Mouse (Mus musculus): Measurements from ENCODE around the gene Galr2. TPM values are rescaled to one million over a fixed set of nuclear protein-coding genes. Genes with fewer than 3 reads are reported as not detected.

Galr2 gene
- total and polyA plus RNA-seq, 3 experiments: 0.38 TPM; not detected in 2

- peaks cover 45% of the 10 kb centered on the region for H3K36me3 ChIP-seq (replicated peaks)
- peaks cover 5% of the 10 kb centered on the region; the same call in 1 of the 2 replicates for H3K4me1 ChIP-seq (ENCODE audit: insufficient read depth, low read depth, low read length)
- DNase-seq (ENCODE audit: low spot score): no peak
- no peak for ATAC-seq (ENCODE audit: extremely low read depth, insufficient number of reproducible peaks, low FRiP score, poor library complexity, severe bottlenecking)
- TF ChIP-seq GATA1 (IDR thresholded peaks at IDR 0.05; ENCODE audit: borderline replicate concordance, low read length) (no peak), CTCF (IDR thresholded peaks at IDR 0.05; ENCODE audit: low read depth, low read length) (no peak), GATA2 (IDR thresholded peaks at IDR 0.05; ENCODE audit: borderline replicate concordance, low read depth, low read length) (no peak), POLR2AphosphoS5 (IDR thresholded peaks at IDR 0.05; ENCODE audit: insufficient replicate concordance, low read depth, low read length) (no peak), TAL1 (conservative IDR thresholded peaks at IDR 0.05; ENCODE audit: low read depth, low read length) (no peak)
- H3K9me3 ChIP-seq (replicated peaks): no peaks in the 10 kb centered on the region
- H3K27me3 ChIP-seq (ENCODE audit: insufficient read depth, low read length): peaks cover 23% of the 10 kb centered on the region
- H3K4me3 ChIP-seq (ENCODE audit: low read depth, low read length): no peak overlapping the region
Measured at GRCm38 (mm10) chr11:116241744-116242235, 38.9 kb upstream of the Galr2 start.

- TF ChIP-seq GATA1 (IDR thresholded peaks at IDR 0.05; ENCODE audit: borderline replicate concordance, low read length): no peak
- no peak for TF ChIP-seq CTCF (IDR thresholded peaks at IDR 0.05; ENCODE audit: low read depth, low read length)
- ATAC-seq (ENCODE audit: extremely low read depth, insufficient number of reproducible peaks, low FRiP score, poor library complexity, severe bottlenecking): no peak
- no peaks in the 10 kb centered on the region for H3K4me1 ChIP-seq (ENCODE audit: insufficient read depth, low read depth, low read length)
- no peak overlapping the region for H3K4me3 ChIP-seq (ENCODE audit: low read depth, low read length)
- peaks cover 73% of the 10 kb centered on the region for H3K36me3 ChIP-seq (replicated peaks)
- DNase-seq (ENCODE audit: low spot score): no peak
- peaks cover 4% of the 10 kb centered on the region for H3K27me3 ChIP-seq (ENCODE audit: insufficient read depth, low read length)
- H3K9me3 ChIP-seq (replicated peaks): no peaks in the 10 kb centered on the region
Measured at GRCm38 (mm10) chr11:116244580-116244979, 36.2 kb upstream of the Galr2 start.

GRCm38 (mm10) chr11:116245616-116246015 is 35.1 kb upstream of the Galr2 start:
- no peak overlapping the region for H3K4me3 ChIP-seq (ENCODE audit: low read depth, low read length)
- no peaks in the 10 kb centered on the region for H3K4me1 ChIP-seq (ENCODE audit: insufficient read depth, low read depth, low read length)
- H3K27me3 ChIP-seq (ENCODE audit: insufficient read depth, low read length): no peaks in the 10 kb centered on the region
- ATAC-seq (ENCODE audit: extremely low read depth, insufficient number of reproducible peaks, low FRiP score, poor library complexity, severe bottlenecking): no peak
- H3K36me3 ChIP-seq (replicated peaks): peaks cover 84% of the 10 kb centered on the region
- no peak for DNase-seq (ENCODE audit: low spot score)
- TF ChIP-seq GATA1 (IDR thresholded peaks at IDR 0.05; ENCODE audit: borderline replicate concordance, low read length): no peak
- no peak for TF ChIP-seq CTCF (IDR thresholded peaks at IDR 0.05; ENCODE audit: low read depth, low read length)
- no peak for TF ChIP-seq POLR2AphosphoS5 (IDR thresholded peaks at IDR 0.05; ENCODE audit: insufficient replicate concordance, low read depth, low read length)
- H3K9me3 ChIP-seq (replicated peaks): no peaks in the 10 kb centered on the region

DNA sequence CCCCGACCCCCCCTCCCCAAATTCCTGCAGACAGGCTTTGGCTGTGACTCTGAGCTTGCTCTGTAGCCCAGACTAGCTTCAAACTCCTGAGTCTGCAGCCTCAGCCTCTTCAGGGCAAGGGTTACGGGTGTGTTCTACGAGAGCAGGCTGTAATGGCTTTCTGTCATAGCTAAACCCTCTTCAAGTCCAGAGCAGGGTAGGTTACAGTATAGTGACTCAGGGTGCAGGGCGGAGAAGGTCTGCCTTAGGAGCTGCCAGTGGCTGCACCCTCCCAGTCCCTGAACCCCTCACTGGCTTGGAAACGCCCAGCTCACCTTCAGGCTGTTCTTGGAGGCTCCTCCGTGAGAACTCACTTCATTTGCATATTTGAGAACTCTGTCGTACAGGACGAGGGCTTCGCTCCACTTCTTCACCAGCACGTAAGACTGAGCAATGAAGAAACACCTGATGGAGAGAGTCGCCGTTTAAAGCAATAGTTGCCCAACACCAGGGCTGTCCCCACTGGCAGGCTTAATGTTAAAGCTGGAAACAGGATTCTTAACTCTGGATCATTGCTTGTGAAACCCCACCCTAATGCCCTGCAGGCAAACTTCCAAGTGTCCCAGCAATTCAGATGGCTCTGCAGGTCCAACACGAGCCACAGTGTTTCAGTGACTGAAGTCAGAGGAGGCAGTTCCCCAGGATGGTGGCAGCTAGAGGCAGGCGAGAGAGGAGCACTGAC is 33.1 kb upstream of the Galr2 start:
- Histone ChIP-seq H3K36me3 (replicated peaks) (peaks cover 100% of the 10 kb centered on the region), H3K27me3 (ENCODE audit: insufficient read depth, low read length) (no peaks in the 10 kb centered on the region), H3K4me3 (ENCODE audit: low read depth, low read length) (no peak overlapping the region), H3K9me3 (replicated peaks) (no peaks in the 10 kb centered on the region), H3K4me1 (ENCODE audit: insufficient read depth, low read depth, low read length) (no peaks in the 10 kb centered on the region)
- DNase-seq (ENCODE audit: low spot score) (no peak), ATAC-seq (ENCODE audit: extremely low read depth, insufficient number of reproducible peaks, low FRiP score, poor library complexity, severe bottlenecking) (no peak)
- TF ChIP-seq POLR2AphosphoS5 (IDR thresholded peaks at IDR 0.05; ENCODE audit: insufficient replicate concordance, low read depth, low read length): no peak
- TF ChIP-seq GATA1 (IDR thresholded peaks at IDR 0.05; ENCODE audit: borderline replicate concordance, low read length): no peak
- no peak for TF ChIP-seq GATA2 (IDR thresholded peaks at IDR 0.05; ENCODE audit: borderline replicate concordance, low read depth, low read length)
- TF ChIP-seq CTCF (IDR thresholded peaks at IDR 0.05; ENCODE audit: low read depth, low read length): no peak
- no peak for TF ChIP-seq TAL1 (conservative IDR thresholded peaks at IDR 0.05; ENCODE audit: low read depth, low read length)

GRCm38 (mm10) chr11:116250898-116251297 is 29.8 kb upstream of the Galr2 start:
- ATAC-seq (ENCODE audit: extremely low read depth, insufficient number of reproducible peaks, low FRiP score, poor library complexity, severe bottlenecking) (no peak), DNase-seq (ENCODE audit: low spot score) (no peak)
- H3K36me3 ChIP-seq (replicated peaks): peaks cover 100% of the 10 kb centered on the region
- TF ChIP-seq POLR2AphosphoS5 (IDR thresholded peaks at IDR 0.05; ENCODE audit: insufficient replicate concordance, low read depth, low read length) (no peak), GATA1 (IDR thresholded peaks at IDR 0.05; ENCODE audit: borderline replicate concordance, low read length) (no peak), GATA2 (IDR thresholded peaks at IDR 0.05; ENCODE audit: borderline replicate concordance, low read depth, low read length) (no peak), CTCF (IDR thresholded peaks at IDR 0.05; ENCODE audit: low read depth, low read length) (no peak), TAL1 (conservative IDR thresholded peaks at IDR 0.05; ENCODE audit: low read depth, low read length) (no peak)
- H3K4me3 ChIP-seq (ENCODE audit: low read depth, low read length): no peak overlapping the region
- H3K27me3 ChIP-seq (ENCODE audit: insufficient read depth, low read length): no peaks in the 10 kb centered on the region
- H3K4me1 ChIP-seq (ENCODE audit: insufficient read depth, low read depth, low read length): peaks cover 8% of the 10 kb centered on the region
- H3K9me3 ChIP-seq (replicated peaks): no peaks in the 10 kb centered on the region

DNA sequence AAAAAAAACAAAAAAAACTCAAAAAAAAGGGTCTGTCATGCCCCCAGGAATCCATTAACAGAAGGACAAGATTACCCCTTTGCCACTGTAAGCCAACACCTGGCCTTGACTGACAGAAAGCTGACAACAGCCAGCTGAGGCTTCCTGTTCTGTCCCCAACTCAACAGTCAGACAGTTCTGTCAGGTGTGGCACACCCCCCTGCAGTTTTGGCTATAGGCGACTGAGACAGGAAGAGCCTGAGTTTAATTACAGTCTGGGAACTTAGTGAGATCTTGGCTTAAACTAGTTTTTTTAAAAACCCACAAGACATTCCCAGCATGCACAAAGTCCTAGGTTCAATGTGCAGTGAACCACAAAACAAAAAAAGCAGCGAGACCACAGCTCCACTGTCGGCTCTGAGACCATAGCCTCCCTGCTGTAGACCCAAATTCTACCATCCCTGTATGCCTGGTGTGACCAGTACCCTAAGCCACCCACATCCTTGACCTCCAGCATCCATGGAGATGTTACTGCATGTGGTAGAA is 27.6 kb upstream of the Galr2 start:
- ATAC-seq (ENCODE audit: extremely low read depth, insufficient number of reproducible peaks, low FRiP score, poor library complexity, severe bottlenecking) (no peak), DNase-seq (ENCODE audit: low spot score) (no peak)
- peaks cover 100% of the 10 kb centered on the region for H3K36me3 ChIP-seq (replicated peaks)
- no peak for TF ChIP-seq CTCF (IDR thresholded peaks at IDR 0.05; ENCODE audit: low read depth, low read length)
- TF ChIP-seq POLR2AphosphoS5 (IDR thresholded peaks at IDR 0.05; ENCODE audit: insufficient replicate concordance, low read depth, low read length): no peak
- no peak for TF ChIP-seq GATA1 (IDR thresholded peaks at IDR 0.05; ENCODE audit: borderline replicate concordance, low read length)
- TF ChIP-seq TAL1 (conservative IDR thresholded peaks at IDR 0.05; ENCODE audit: low read depth, low read length): no peak
- TF ChIP-seq GATA2 (IDR thresholded peaks at IDR 0.05; ENCODE audit: borderline replicate concordance, low read depth, low read length): no peak
- H3K9me3 ChIP-seq (replicated peaks): no peaks in the 10 kb centered on the region
- H3K4me1 ChIP-seq (ENCODE audit: insufficient read depth, low read depth, low read length): peaks cover 12% of the 10 kb centered on the region
- H3K4me3 ChIP-seq (ENCODE audit: low read depth, low read length): no peak overlapping the region
- no peaks in the 10 kb centered on the region for H3K27me3 ChIP-seq (ENCODE audit: insufficient read depth, low read length)

Measured in G1E (cell line).